Mouse (Mus musculus) midbrain, embryonic 10.5 days (tissue): ENCODE measurements around the gene Gpr183. TPM values are rescaled to one million over a fixed set of nuclear protein-coding genes. Genes with fewer than 3 reads are reported as not detected.

ENCODE experiments used
- DNase-seq: peaks from one replicate; pipeline ENCODE4 v3.0.0-alpha.2; 2017; ENCODE audit warnings: low spot score
- H3K27ac ChIP-seq: fragments of 300-500 bp; sonication (generic); replicated peaks from 2 replicates; pipeline ENCODE4 v1.5.1; 2016; ENCODE audit warnings: mild to moderate bottlenecking
- H3K27me3 ChIP-seq: fragments of 300-500 bp; sonication (generic); 2 replicates; pipeline ENCODE4 v1.6.1; 2016; ENCODE audit warnings: low read depth, mild to moderate bottlenecking; ENCODE audit not compliant: poor library complexity, severe bottlenecking
- H3K36me3 ChIP-seq: fragments of 300-500 bp; sonication (generic); 2 replicates; pipeline ENCODE4 v1.6.1; 2016; ENCODE audit warnings: mild to moderate bottlenecking, moderate library complexity
- H3K4me1 ChIP-seq: fragments of 300-500 bp; sonication (generic); 2 replicates; pipeline ENCODE4 v1.6.1; 2016
- H3K4me3 ChIP-seq: fragments of 300-500 bp; sonication (generic); 2 replicates; pipeline ENCODE4 v1.5.1; 2016; ENCODE audit warnings: mild to moderate bottlenecking, moderate library complexity
- H3K9me3 ChIP-seq: fragments of 300-500 bp; sonication (generic); replicated peaks from 2 replicates; pipeline ENCODE4 v1.6.1; 2016; ENCODE audit warnings: mild to moderate bottlenecking
- WGBS: fragments of 180-500 bp; shearing (Covaris S2); methylation state at CpG from one replicate; pipeline ENCODE4 v1.1.7; 2016; 5-methylcytosine and 5-hydroxymethylcytosine counted together
- polyA plus RNA-seq: library from polyadenylated mRNA; unstranded; fragments of >200 nt; fragmentation: Nextera tagmentation; extraction: Ambion mirVana; gene quantifications from 2 replicates; pipeline ENCODE4 v1.2.1, GENCODE M21; 2016

The Gpr183 gene
- polyA plus RNA-seq, result 1.8 and 1.9 TPM in 2 replicates

GRCm38 (mm10) chr14:121964990-121965389 is at the start of gene Gpr183:
Gene Gpr183 (minus strand): TSS chr14:121965195.
- H3K4me1 ChIP-seq, result peaks cover 4% of the 10 kb centered on the region; the same call in 1 of the 2 replicates
- H3K36me3 ChIP-seq, result no peaks in the 10 kb centered on the region; the same call in 1 of the 2 replicates
- H3K27ac ChIP-seq, result no peak within 1 kb of the TSS
- no peak within 1 kb of the TSS for H3K4me3 ChIP-seq
- WGBS, result 72% methylated on average over 6 of the region's 6 CpGs
- no peak for DNase-seq
- no peaks in the 10 kb centered on the region for H3K27me3 ChIP-seq
- H3K9me3 ChIP-seq, result no peaks in the 10 kb centered on the region

- DNase-seq, result no peak
- H3K9me3 ChIP-seq, result no peaks in the 10 kb centered on the region
- no peak overlapping the region; the same call in 1 of the 2 replicates for H3K27ac ChIP-seq
- H3K36me3 ChIP-seq, result peaks cover 59% of the 10 kb centered on the region
- no peaks in the 10 kb centered on the region for H3K27me3 ChIP-seq
- H3K4me3 ChIP-seq, result no peak overlapping the region
- WGBS, result 85% methylated on average over 14 of the region's 14 CpGs
- H3K4me1 ChIP-seq, result peaks cover 5% of the 10 kb centered on the region; the same call in 1 of the 2 replicates
These were observed 48.5 kb upstream of the Gpr183 start for GRCm38 (mm10) chr14:122013417-122013951.

DNA sequence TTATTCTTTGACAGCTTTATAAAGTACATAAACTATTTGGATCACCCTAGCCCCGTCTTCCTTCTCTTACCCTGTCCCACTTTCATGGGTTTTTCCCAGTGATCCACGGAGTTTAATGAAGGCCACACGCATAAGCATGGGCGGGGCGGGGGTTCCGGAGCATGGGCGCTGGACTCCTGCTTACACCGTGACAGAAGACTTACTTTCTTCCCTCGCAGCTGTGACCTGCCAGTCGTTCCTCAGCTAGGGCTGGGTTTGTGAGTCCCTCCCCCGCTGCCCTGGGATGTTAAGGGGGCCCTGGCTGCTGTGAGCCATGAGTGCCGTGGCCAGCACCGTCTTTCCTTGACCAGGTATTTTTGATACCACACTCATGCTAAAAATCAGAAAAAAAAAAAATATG is 47.8 kb upstream of the Gpr183 start:
- Histone ChIP-seq H3K27me3 (no peaks in the 10 kb centered on the region), H3K4me1 (peaks cover 5% of the 10 kb centered on the region; the same call in 1 of the 2 replicates), H3K36me3 (peaks cover 59% of the 10 kb centered on the region), H3K4me3 (no peak overlapping the region), H3K27ac (no peak overlapping the region), H3K9me3 (no peaks in the 10 kb centered on the region)
- no peak for DNase-seq
- WGBS, result 84% methylated on average over 13 of the region's 13 CpGs

GRCm38 (mm10) chr14:122012193-122012592 is 47.2 kb upstream of the Gpr183 start:
- Histone ChIP-seq H3K27me3 (no peaks in the 10 kb centered on the region), H3K4me3 (no peak overlapping the region), H3K27ac (no peak overlapping the region), H3K36me3 (peaks cover 59% of the 10 kb centered on the region), H3K9me3 (no peaks in the 10 kb centered on the region), H3K4me1 (peaks cover 5% of the 10 kb centered on the region; the same call in 1 of the 2 replicates)
- DNase-seq, result no peak
- WGBS, result 91% methylated on average over 5 of the region's 5 CpGs

DNA sequence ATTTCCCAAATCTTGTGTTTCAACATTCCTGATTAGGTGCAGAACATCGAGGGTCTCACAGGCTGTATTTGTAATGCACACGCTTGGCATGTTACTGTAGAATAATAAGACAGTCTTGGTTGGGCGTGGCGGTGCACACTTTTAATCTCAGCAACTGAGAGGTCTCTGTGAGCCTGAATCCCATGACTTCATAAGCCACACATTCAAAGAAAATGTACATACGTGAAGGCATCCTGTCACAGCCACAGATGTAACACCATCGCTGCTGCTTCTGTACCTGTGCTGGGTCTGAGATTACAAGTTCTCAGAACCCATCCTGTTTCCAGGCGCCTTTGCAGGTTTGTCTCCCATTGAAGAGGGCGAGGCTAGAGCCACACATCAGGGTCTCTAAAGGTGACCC is 46.8 kb upstream of the Gpr183 start:
- 95% methylated on average over 8 of the region's 8 CpGs for WGBS
- Histone ChIP-seq H3K4me1 (peaks cover 5% of the 10 kb centered on the region; the same call in 1 of the 2 replicates), H3K36me3 (peaks cover 59% of the 10 kb centered on the region), H3K27me3 (no peaks in the 10 kb centered on the region), H3K4me3 (no peak overlapping the region), H3K9me3 (no peaks in the 10 kb centered on the region), H3K27ac (no peak overlapping the region)
- DNase-seq, result no peak

DNA sequence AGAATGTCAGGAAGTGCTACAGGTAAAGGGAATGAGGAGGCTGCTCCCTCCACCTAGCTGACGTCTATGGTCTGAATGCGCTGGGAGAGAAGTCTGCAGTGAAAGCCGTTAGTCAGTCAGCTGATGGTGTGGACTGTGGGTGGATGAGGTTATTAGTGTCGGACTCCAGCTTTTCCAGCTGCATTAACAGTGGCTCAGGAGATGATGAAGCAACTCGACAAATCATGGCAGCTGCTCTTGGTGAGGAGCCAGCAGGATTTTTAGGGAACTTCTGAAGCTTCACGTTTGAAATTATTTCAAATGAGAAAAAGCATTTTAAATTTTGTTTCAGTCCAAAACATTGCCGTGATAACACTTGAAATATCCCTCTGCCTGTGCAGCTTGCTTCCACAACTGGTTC is 45.3 kb upstream of the Gpr183 start:
- no peak overlapping the region for H3K27ac ChIP-seq
- no peak overlapping the region for H3K4me3 ChIP-seq
- peaks cover 55% of the 10 kb centered on the region for H3K36me3 ChIP-seq
- 92% methylated on average over 7 of the region's 7 CpGs for WGBS
- no peak for DNase-seq
- H3K27me3 ChIP-seq, result no peaks in the 10 kb centered on the region
- 0 out of 2 replicates have a peak, but pooled peaks cover 2% of the 10 kb centered on the region for H3K4me1 ChIP-seq
- no peaks in the 10 kb centered on the region for H3K9me3 ChIP-seq

DNA sequence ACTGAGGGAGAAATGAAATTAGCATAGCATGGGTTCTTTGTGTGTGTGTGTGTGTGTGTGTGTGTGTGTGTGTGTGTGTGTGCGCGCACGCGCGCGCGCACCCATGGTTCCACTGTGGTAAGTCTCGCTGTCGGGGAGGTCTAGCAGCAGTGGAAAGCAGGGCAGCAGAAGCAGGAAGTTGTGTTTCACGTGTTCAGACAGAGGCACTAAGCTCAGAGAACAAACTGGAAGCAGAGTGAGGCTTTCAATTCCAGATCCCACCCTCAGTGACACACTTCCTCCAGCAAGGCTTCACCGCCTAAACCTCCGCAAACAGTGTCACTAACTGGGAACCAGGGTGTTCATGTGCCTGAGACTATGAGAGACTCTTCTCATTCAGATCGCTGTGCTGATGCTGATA is 44.5 kb upstream of the Gpr183 start:
- H3K36me3 ChIP-seq, result peaks cover 52% of the 10 kb centered on the region
- no peak for DNase-seq
- 0 out of 2 replicates have a peak, but pooled peaks cover 2% of the 10 kb centered on the region for H3K4me1 ChIP-seq
- H3K27me3 ChIP-seq, result no peaks in the 10 kb centered on the region
- WGBS, result 95% methylated on average over 13 of the region's 13 CpGs
- H3K9me3 ChIP-seq, result no peaks in the 10 kb centered on the region
- H3K4me3 ChIP-seq, result no peak overlapping the region
- H3K27ac ChIP-seq, result no peak overlapping the region

GRCm38 (mm10) chr14:122008261-122008660 is 43.3 kb upstream of the Gpr183 start:
- no peak overlapping the region for H3K4me3 ChIP-seq
- H3K4me1 ChIP-seq, result 0 out of 2 replicates have a peak, but pooled peaks cover under 1% of the 10 kb centered on the region
- H3K9me3 ChIP-seq, result no peaks in the 10 kb centered on the region
- H3K27me3 ChIP-seq, result no peaks in the 10 kb centered on the region
- peaks cover 47% of the 10 kb centered on the region for H3K36me3 ChIP-seq
- DNase-seq, result no peak
- no peak overlapping the region for H3K27ac ChIP-seq
- WGBS, result 89% methylated on average over 4 of the region's 4 CpGs

GRCm38 (mm10) chr14:122003812-122004211 is 38.8 kb upstream of the Gpr183 start:
- Histone ChIP-seq H3K9me3 (no peaks in the 10 kb centered on the region), H3K27me3 (no peaks in the 10 kb centered on the region)

GRCm38 (mm10) chr14:122002224-122002623 is 37.2 kb upstream of the Gpr183 start:
- 95% methylated on average over 7 of the region's 7 CpGs for WGBS
- no peak for DNase-seq
- Histone ChIP-seq H3K27ac (no peak overlapping the region), H3K4me1 (no peaks in the 10 kb centered on the region), H3K4me3 (no peak overlapping the region), H3K36me3 (peaks cover 24% of the 10 kb centered on the region), H3K9me3 (no peaks in the 10 kb centered on the region), H3K27me3 (no peaks in the 10 kb centered on the region)

More at GRCm38 (mm10) chr14:122003812-122004211, 38.8 kb upstream of the Gpr183 start:
- peaks cover 20% of the 10 kb centered on the region for H3K36me3 ChIP-seq
- no peak overlapping the region for H3K4me3 ChIP-seq
- no peaks in the 10 kb centered on the region for H3K4me1 ChIP-seq
- H3K27ac ChIP-seq, result no peak overlapping the region
- DNase-seq, result no peak

DNA sequence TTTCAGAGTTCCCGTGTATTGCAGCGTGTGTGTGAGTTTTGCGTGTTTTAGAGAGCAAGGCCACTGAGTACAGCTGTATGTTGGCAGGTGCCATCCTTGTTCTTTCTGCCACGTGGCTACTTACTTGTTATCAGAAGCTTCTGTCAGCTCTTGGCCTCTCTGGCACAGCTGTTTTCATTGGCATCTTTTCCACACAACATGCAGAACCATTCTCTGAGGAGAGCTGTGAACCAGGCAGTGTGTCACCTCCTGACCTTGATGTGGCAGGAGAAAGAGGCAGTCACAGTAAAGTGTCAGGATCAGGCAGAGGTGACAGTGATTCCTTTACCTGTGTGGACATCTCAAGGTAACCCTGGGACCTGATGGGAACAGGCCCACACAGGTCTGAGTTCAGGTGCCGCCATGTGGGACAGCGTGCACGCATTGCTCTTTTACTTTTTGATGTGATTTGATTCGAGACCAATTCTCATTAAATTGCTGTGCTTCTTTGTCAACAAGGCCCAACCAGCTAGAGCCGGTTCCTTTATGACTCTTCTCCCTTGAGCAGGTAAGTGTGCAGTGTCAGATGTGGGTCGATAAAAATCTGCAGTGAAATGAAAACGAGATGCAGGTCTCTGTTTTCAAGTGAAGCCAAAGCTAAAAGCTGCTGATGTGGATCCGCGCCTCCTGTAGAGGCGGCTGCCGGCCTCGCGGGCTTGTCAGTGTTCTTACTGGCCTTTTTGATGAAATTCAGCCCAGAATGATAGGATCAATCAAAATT is 35.5 kb upstream of the Gpr183 start:
- DNase-seq, result no peak
- Histone ChIP-seq H3K9me3 (no peaks in the 10 kb centered on the region), H3K27ac (no peak overlapping the region), H3K36me3 (peaks cover 40% of the 10 kb centered on the region), H3K4me1 (no peaks in the 10 kb centered on the region), H3K27me3 (no peaks in the 10 kb centered on the region), H3K4me3 (no peak overlapping the region)
- WGBS, result 96% methylated on average over 17 of the region's 17 CpGs

GRCm38 (mm10) chr14:121999455-121999854 is 34.5 kb upstream of the Gpr183 start:
- Histone ChIP-seq H3K9me3 (no peaks in the 10 kb centered on the region), H3K36me3 (peaks cover 51% of the 10 kb centered on the region), H3K4me3 (no peak overlapping the region), H3K4me1 (no peaks in the 10 kb centered on the region), H3K27me3 (no peaks in the 10 kb centered on the region), H3K27ac (no peak overlapping the region)
- 95% methylated on average over 8 of the region's 8 CpGs for WGBS
- no peak for DNase-seq

GRCm38 (mm10) chr14:121996786-121997185 is 31.8 kb upstream of the Gpr183 start:
- H3K27ac ChIP-seq, result no peak overlapping the region
- WGBS, result 94% methylated on average over 8 of the region's 8 CpGs
- H3K9me3 ChIP-seq, result no peaks in the 10 kb centered on the region
- peaks cover 53% of the 10 kb centered on the region for H3K36me3 ChIP-seq
- H3K4me1 ChIP-seq, result no peaks in the 10 kb centered on the region
- no peak overlapping the region for H3K4me3 ChIP-seq
- H3K27me3 ChIP-seq, result no peaks in the 10 kb centered on the region
- DNase-seq, result no peak
